8 mouse cellular contexts compared by ENCODE assay signal in genomic region chr1:173339543-173339942, GRCm38 (mm10). TPM values are rescaled to one million over a fixed set of nuclear protein-coding genes. Genes with fewer than 3 reads are reported as not detected.
A peak's percentile ranks its signal among the peaks of the same experiment; 100 is the strongest.
DNase-seq lines count a peak whose midpoint lies in the region.

No protein-coding gene starts in this region.

- intact Hi-C loops in gastrocnemius, postnatal 14 days (cut with DNase I; ENCODE audit: low total_unique reads), result loop anchor here (10.0 kb wide), 1 partner anchor 55 kb away; no protein-coding TSS in a partner anchor

- peak; percentile 42 for DNase-seq in gastrocnemius, adult 18-20 months (ENCODE audit: low spot score)
- no peak for DNase-seq in gastrocnemius, adult 8-10 months (ENCODE audit: low spot score in 2 of 2)
- peak; percentile 36 for DNase-seq in NIH3T3 (ENCODE audit: low read depth)
- DNase-seq in cerebellum, postnatal 14 days, result peak; percentile 86 to 91
- peak; percentile 25 for DNase-seq in gastrocnemius, postnatal 14 days
- peak; percentile 37 for DNase-seq in kidney, postnatal 14 days
- DNase-seq in lung, postnatal 25 days (ENCODE audit: low spot score), result peak; percentile 21
- DNase-seq in retina, adult 2 months (ENCODE audit: low read depth, low spot score), result peak; percentile 57

RNA-seq across cellular contexts. Expression of gene Ackr1, which starts 6.0 kb away (rescaled TPM):
- total RNA-seq in gastrocnemius, adult 18-20 months (2021), result 1 to 10 TPM; 2.9 to 3.0 TPM
- 1 to 10 TPM; 1.3 to 2.9 (median 1.9) TPM for total RNA-seq in gastrocnemius, adult 8-10 months (2022)
- 1 to 10 TPM; 5.1 to 7.9 TPM for total RNA-seq in gastrocnemius, postnatal 14 days (2021)

RNA-seq across cellular contexts. Expression of gene Aim2, which starts 11.1 kb away (rescaled TPM):
- under 1 TPM; 0.30 to 0.38 TPM for total RNA-seq in gastrocnemius, adult 18-20 months (2021)
- under 1 TPM in 1 of 4 experiments, not detected in 3; 0.58 TPM for total RNA-seq in gastrocnemius, adult 8-10 months (2022)
- under 1 TPM; 0.35 to 0.69 TPM for total RNA-seq in gastrocnemius, postnatal 14 days (2021)

RNA-seq across cellular contexts. Expression of gene Cadm3, which starts 28.0 kb away (rescaled TPM):
- 1 to 10 TPM; 7.4 to 7.7 TPM for total RNA-seq in gastrocnemius, adult 18-20 months (2021)
- 1 to 10 TPM; 4.2 to 6.8 (median 6.2) TPM for total RNA-seq in gastrocnemius, adult 8-10 months (2022)
- total RNA-seq in gastrocnemius, postnatal 14 days (2021), result 10 to 100 TPM; 15.4 to 21.4 TPM

Comparison
In these comparisons a context has a peak if more than half of its experiments do, and no peak if none do; other contexts are left out.
1. DNase-seq: peak in gastrocnemius, adult 18-20 months (single experiment), NIH3T3 (single experiment), cerebellum, postnatal 14 days (2 of 2), gastrocnemius, postnatal 14 days (single experiment), kidney, postnatal 14 days (single experiment), lung, postnatal 25 days (single experiment) and retina, adult 2 months (single experiment); none in gastrocnemius, adult 8-10 months (0 of 2).